Mouse (Mus musculus): ENCODE results near the gene Isyna1. TPM values are rescaled to one million over a fixed set of nuclear protein-coding genes. Genes with fewer than 3 reads are reported as not detected.
A peak's percentile ranks its signal among the peaks of the same experiment; 100 is the strongest.

The Isyna1 gene
- 10 to 100 TPM; 54.5 to 60.3 (median 56.5) TPM for total RNA-seq (2022)

DNA sequence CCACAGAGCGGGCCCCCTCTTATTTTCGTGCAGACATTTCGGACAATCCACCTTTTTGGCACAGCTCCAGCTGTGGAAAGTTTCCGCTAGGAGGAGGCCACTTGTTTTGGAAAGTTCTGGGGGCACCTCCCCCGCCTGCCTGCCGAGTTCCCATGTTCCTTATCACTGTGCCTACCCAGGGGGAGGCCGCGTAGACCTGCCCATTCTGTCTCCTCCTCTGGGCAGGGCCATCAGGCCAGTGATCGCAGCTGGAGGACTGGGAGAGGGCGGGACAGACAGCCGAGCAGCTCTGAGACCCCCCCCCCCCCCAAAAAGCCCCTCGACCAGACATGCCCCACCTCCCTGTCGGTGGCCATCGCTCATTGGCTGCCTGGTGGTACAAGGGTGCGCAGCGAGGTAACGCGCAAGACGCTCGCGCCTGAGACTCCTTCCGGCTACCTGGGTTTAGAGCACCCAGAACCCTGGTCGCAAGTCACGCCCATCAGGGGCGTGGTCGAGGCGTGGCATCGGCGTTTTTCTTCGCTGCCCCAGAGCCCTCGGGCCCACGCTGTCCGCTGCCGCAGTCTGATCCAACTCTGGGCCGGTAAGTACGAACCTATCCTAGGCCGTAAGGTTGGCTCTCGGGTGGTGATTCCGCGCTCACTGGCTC, at the start of gene Isyna1:
TSS of gene Isyna1 (plus strand) at position 413 of the 649 bp plus-strand sequence.
- DNase-seq (ENCODE audit: low spot score in 2 of 2), result peak in 1 of 2 experiments; percentile 79

DNA sequence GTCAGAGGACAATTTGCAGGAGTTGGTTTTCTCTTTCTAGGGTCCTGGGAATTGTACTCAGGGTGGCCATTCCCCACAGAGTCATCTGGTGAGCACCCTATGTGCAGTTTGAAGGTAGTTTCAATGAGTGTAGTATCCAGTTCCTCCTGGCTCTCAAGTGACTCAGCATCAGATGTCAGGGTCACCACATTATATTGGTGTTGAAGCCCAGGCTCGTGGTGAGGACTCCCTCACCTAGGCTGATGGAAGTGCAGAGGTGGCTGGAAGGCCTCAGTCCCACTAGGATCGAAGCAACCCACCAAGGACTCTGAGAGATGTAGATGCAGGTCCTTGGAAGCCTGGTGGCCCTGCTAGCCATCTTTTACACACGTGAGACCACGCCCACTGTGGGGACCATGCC, 47.8 kb upstream of the Isyna1 start:
- no peak for DNase-seq (ENCODE audit: low spot score in 2 of 2)

DNA sequence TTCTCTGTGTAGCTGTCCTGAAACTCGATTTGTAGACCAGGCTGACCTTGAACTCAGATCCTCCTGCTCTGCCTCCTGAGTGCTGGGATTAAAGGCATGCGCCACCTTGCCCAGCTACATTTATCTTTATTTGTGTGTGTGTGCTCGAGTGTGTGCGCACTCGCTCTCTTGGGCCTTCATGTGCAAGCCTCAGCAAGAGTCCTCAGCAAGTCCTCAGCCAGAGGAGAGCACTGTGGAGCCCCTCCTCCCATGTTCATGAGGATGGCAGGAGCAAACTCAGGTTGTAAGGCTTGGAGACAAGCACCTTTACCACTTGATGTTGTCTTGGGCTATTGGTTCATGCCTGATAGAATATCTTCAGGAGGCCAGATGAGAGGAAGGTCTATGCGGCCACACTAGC, 46.4 kb upstream of the Isyna1 start:
- no peak for DNase-seq (ENCODE audit: low spot score in 2 of 2)

DNA sequence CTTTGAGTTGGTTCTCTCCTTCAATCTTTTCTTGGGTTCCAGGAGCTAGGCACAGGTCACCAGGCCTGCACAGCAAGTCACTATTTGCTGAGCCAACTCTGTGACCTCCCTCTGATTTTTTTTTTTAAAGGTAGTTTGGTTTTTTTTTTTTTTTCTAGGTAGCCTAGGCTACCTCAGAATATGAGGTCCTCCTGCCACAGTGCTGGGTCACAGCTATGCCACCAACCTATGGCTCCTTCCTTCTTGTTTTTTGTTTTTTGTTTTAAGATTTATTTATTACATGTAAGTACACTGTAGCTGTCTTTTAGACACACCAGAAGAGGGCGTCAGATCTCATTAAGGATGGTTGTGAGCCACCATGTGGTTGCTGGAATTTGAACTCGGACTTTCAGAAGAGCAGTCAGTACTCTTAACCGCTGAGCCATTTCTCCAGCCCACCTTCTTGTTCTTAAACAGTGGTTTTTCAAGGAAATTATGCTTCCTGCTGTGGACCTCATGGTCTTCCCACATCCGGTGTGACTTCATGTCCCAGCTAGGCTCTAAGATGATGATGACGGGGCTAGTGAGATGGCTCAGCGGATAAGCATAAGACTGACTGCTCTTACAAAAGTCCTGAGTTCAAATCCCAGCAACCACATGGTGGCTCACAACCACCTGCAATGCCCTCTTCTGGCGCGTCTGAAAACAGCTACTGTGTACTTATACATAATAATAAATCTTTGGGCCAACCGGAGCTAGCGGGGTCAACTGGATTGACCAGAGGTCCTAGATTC, 44.6 kb upstream of the Isyna1 start:
- DNase-seq (ENCODE audit: low spot score in 2 of 2), result no peak

- DNase-seq (ENCODE audit: low spot score in 2 of 2), result no peak
These were observed 42.5 kb upstream of the Isyna1 start for GRCm38 (mm10) chr8:70551558-70552161.

DNA sequence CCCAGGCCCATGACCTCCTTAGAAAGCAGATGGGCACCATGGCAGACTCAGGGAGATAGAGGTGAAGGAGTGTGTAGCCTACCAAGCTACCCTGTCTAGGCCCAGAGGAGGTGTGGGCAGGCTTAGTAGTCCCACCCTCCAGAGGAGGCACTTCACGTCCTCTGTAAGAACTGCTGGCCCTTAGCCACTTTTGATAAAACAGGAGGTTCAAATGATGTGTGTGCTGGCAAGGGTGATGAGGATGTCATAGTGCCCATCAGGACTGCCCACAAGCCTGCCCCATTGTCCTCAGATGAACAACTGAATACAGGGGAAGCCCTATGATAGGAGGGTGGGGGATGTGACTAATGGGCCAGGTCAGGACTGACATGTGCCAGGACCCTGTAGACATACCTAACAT, 41.3 kb upstream of the Isyna1 start:
- DNase-seq (ENCODE audit: low spot score in 2 of 2), result no peak

GRCm38 (mm10) chr8:70553740-70554139, 40.4 kb upstream of the Isyna1 start:
- DNase-seq (ENCODE audit: low spot score in 2 of 2), result no peak

GRCm38 (mm10) chr8:70555079-70555747, 39.0 kb upstream of the Isyna1 start:
- DNase-seq (ENCODE audit: low spot score in 2 of 2), result no peak

GRCm38 (mm10) chr8:70558334-70558733, 35.8 kb upstream of the Isyna1 start:
- DNase-seq (ENCODE audit: low spot score in 2 of 2), result no peak

DNA sequence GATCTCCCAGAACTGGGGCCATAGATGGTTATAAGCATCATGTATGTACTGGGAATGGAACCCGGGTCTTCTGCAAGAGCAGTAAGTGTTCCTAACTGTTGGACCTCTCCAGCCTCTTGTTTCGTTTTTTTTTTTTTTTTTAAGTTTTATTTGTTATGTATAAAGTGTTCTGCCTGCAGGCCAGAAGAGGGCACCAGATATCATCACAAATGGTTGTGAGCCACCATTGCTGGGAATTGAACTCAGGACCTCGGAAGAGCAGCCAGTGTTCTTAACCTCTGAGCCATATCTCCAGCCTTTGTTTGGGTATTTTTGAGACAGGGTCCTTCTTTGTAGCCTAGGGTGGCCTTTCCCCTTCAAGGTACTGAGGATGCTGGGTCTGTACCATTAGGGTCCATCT, 35.2 kb upstream of the Isyna1 start:
- DNase-seq (ENCODE audit: low spot score in 2 of 2), result no peak

DNA sequence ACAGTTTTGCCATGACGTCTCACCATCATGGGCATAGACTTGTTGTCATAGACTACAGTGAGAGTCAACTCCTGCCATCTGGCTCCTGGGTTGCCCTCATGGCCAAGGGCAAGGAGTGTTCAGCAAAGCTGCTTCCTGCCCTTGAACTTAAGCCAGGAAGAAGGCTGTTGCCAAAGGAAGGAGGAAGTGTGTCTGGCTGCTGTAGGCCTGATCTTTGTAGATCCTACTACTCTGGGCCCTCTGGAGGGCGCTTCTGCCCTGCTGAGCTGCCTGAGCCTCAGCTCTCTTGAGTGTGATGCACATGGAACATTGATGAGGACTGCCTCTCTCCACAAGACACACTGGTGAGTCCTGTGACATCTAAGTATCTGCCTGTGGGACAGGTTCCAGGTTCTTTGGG, 34.1 kb upstream of the Isyna1 start:
- DNase-seq (ENCODE audit: low spot score in 2 of 2), result no peak

DNA sequence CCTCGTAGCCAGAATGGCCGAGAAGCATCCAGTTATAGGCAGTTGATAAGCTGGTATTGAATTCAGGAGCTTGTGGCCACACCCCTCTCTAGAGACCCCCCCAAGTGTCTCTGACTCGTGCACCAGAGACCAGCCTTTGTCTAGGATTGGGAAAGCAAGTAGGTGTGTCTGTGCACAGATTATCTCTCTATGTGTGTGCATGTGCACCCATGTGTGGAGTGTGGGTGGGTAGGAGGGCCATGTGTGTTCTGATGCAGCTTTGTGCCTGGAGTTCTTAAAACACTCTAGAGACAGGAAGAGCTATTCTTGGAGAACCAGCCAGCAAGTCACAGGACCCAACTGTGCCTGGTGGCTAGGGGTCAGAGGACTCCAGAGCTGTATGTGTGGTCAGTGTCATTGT, 33.6 kb upstream of the Isyna1 start:
- DNase-seq (ENCODE audit: low spot score in 2 of 2), result no peak

DNA sequence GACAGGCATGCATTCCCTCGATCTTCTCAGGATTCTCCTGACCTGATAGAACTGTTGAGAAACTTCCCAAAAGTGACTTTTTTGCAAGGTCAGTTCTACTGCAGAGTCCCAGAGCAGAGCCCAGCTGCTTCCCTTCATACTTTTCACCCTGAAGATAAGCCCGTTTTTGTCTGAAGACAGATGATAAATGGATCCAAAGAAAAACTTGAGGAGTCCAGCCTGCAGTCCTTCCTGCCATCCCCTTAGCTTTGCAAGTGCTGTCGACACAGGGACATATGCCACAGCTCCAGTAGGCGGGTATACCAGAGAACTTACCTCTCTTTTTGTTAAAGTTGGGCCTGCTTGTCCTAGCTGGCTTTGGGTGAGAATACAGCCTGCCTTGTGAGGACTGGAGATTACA, 32.8 kb upstream of the Isyna1 start:
- DNase-seq (ENCODE audit: low spot score in 2 of 2), result no peak

DNA sequence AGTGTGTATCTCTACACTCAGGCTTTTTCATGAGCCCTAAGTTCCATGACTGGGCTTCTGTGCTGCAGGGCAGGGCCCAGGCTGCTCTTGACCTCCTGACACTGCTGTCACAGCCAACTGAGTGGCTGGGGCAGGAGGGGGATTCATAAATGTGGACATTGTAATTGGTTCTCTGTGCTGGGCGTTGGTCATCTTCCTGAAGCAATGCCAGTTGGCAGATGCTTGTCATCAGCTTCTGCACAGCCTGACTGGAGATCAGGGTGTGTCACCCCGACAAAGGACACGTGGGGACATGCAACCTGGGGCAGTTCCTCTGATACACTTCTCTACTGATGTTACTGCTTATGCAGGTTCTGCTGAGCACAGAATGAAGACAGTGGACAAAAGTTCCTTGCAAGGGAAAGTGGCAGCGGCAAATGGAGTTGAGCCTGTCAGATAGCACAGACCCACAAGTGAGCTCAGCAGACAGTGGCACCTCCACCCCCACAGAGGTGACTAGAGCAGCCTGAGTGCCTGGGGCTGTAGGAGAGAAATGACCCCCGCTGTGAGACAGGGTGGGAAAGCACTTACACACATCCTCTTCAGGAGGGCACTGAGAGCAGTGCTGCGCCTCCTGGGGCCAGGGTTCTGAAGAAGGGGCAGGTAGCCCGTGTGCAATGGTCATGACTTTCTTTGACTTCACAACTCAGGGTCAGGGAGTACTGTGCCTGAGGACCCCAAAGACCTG, 32.2 kb upstream of the Isyna1 start:
- peak in 1 of 2 experiments; percentile 59 for DNase-seq (ENCODE audit: low spot score in 2 of 2)

GRCm38 (mm10) chr8:70562802-70563201, 31.4 kb upstream of the Isyna1 start:
- no peak for DNase-seq (ENCODE audit: low spot score in 2 of 2)

DNA sequence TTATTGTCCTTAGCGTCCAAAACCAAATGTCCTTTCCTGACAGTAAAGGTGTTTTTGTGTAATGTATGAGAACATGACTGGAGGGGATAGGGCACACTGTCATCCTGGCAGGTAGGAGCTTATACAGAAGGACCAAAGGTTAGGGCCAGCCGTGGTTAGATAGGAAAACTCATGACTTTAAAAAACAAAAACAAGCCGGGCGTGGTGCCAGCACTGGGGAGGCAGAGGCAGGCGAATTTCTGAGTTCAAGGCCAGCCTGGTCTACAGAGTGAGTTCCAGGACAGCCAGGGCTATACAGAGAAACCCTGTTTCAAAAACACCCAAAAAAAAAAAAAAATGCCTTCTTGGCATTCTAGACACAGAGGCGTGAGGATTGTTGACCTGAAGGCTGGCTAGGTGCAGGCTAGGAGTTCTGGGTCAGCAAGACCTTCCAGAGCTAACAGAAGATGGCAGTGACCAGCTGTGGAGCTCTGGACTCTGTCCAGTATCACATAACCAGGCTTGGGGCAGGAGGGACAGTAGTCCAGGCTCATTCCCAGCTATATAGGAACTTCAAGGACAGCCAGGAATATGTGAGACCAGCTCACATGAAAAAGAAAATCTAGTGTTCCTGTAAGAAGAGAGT, 30.3 kb upstream of the Isyna1 start:
- DNase-seq (ENCODE audit: low spot score in 2 of 2), result no peak

DNA sequence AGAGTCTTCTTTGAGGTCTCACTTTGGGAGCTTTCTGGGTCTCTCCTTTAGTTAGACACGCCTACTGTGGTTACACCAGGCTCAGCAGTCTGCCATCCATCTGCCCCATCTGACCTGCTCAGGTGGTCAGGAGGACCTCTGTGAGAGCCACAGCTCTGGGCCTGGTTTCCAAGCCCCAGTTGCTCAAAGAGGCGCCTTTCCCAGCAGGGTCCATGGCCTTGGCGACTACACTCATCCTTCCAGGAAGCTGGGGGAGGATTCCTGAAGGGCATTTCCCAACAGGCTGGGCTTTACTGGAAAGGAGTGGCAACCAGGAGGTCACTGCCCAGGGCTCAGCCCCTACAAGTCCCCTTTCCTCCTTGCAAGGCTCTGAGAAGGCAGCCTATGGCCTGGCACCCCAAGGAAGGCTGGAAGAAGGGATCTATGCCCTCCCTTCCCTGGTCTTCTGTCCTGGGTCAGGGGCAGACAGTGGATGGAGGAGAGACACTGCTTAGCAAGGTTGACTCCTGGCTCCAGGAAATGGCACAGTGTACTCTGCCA, 29.4 kb upstream of the Isyna1 start:
- no peak for DNase-seq (ENCODE audit: low spot score in 2 of 2)

GRCm38 (mm10) chr8:70565561-70565960, 28.6 kb upstream of the Isyna1 start:
- no peak for DNase-seq (ENCODE audit: low spot score in 2 of 2)

GRCm38 (mm10) chr8:70570360-70570759, 23.8 kb upstream of the Isyna1 start:
- no peak for DNase-seq (ENCODE audit: low spot score in 2 of 2)

DNA sequence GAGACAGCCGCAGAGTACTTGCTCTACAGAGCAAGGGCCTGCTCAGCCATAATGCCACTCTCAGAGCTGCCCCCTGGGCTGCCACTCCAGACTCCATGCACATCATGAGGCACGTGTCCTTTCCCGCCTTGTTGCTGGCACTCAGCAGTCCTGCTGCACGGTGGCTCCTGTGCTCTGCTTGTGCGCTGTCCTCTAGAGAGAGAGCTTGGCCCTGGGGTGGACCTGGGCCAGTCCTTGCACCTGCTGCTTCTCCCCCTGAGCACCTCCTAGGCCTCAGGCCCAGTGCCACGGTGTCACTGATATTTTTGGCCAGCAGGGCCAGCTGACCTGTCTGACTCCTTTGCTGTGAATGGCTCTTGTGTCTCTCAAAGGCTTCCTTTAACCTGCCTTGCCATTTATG, 23.2 kb upstream of the Isyna1 start:
- DNase-seq (ENCODE audit: low spot score in 2 of 2), result no peak

- DNase-seq (ENCODE audit: low spot score in 2 of 2), result no peak
These were observed 19.9 kb upstream of the Isyna1 start for GRCm38 (mm10) chr8:70574302-70574701.

Data from left cerebral cortex, adult 8-10 months (tissue).